Comparison of ENCODE assay signal across 33 mouse cellular contexts in the genomic region with DNA sequence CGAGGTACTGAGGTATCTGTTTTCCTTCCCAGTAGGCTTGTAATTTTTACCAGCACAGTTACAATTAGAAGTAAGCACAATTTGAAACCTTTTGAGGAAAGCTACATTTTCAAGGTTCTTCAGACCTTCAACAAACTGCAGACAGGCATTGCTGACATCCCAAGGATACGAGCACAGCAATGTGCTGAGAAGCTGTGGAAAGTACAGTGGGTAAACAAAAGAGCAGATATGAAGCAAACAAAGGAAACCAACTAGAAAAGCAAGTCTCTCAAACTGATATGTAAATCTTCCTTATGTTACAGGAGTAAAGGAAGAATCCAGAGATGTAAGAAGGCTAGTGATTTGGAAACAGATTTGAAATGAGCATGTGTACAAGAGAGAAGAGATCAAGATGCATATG. TPM values are rescaled to one million over a fixed set of nuclear protein-coding genes. Genes with fewer than 3 reads are reported as not detected.
DNase-seq lines count a peak whose midpoint lies in the region; ATAC-seq and TF ChIP-seq lines count a peak whose summit lies in the region.
"Had no signal": no experiment of that assay in that cellular context is flagged by ENCODE, and none has a peak within 500 bp of the region (broad histone marks: within the 10 kb centered on the region; RNA-seq: fewer than 3 reads in every experiment).

No protein-coding gene starts in this region.

- H3K9ac ChIP-seq in stomach, embryonic 16.5 days (ENCODE audit: low read length) = no peak overlapping the region
- no peak overlapping the region for H3K9ac ChIP-seq in kidney, embryonic 16.5 days (replicated peaks; ENCODE audit: low read length)
- H3K9ac ChIP-seq: embryonic facial prominence, embryonic 13.5 days; forebrain, embryonic 13.5 days; heart, embryonic 13.5 days; hindbrain, embryonic 14.5 days had no signal

- 0 out of 2 replicates have a peak, but pooled peaks cover 2% of the 10 kb centered on the region for H3K4me1 ChIP-seq in stomach, embryonic 16.5 days (ENCODE audit: control insufficient read depth, insufficient read depth, low read length)
- no peaks in the 10 kb centered on the region for H3K4me1 ChIP-seq in kidney, embryonic 16.5 days (ENCODE audit: insufficient read depth, low read length)
- H3K4me1 ChIP-seq: embryonic facial prominence, embryonic 10.5 days; embryonic facial prominence, embryonic 13.5 days; forebrain, embryonic 13.5 days; heart, embryonic 10.5 days; heart, embryonic 13.5 days had no signal

- no peak for DNase-seq in frontal cortex, adult 2 months (ENCODE audit: extremely low spot score in 1 of 2, low spot score in 1 of 2)
- DNase-seq in layer of hippocampus, adult 2 months (ENCODE audit: low spot score in 2 of 2) = no peak
- DNase-seq in layer of hippocampus, postnatal 10 days (ENCODE audit: low spot score in 2 of 2) = no peak
- peak; percentile 7 for DNase-seq in large intestine, adult 2 months (ENCODE audit: low read depth, low spot score)
- no peak for DNase-seq in ovary, adult 18-20 months (ENCODE audit: low spot score)
- DNase-seq: adrenal gland, adult 2 months; adrenal gland, postnatal 25 days; B cell, adult 2 months; cerebellum, adult 11-12 months; cerebellum, adult 8-10 months; cerebellum, postnatal 10 days; cerebellum, postnatal 36 days; embryo, embryonic 11 days; gastrocnemius, postnatal 10 days; gastrocnemius, postnatal 36 days; heart, adult 2 months; heart, postnatal 14 days; heart, postnatal 4 days had no signal

- 15% methylated on average over 2 of the region's 2 CpGs for WGBS in large intestine, adult 2 months
- 43% methylated on average over 2 of the region's 2 CpGs for WGBS in stomach, embryonic 16.5 days
- 65% methylated on average over 2 of the region's 2 CpGs for WGBS in kidney, embryonic 16.5 days

- no peak for TF ChIP-seq CTCF in layer of hippocampus, adult 2 months (conservative IDR thresholded peaks at IDR 0.05)

- peak overlapping the region; percentile 53; the same call in 1 of the 2 replicates for H3K27ac ChIP-seq in layer of hippocampus, adult 2 months
- H3K27ac ChIP-seq in stomach, embryonic 16.5 days (ENCODE audit: low read length) = peak overlapping the region; percentile 52
- H3K27ac ChIP-seq in kidney, embryonic 16.5 days (ENCODE audit: low read length) = no peak overlapping the region
- H3K27ac ChIP-seq: embryonic facial prominence, embryonic 10.5 days; embryonic facial prominence, embryonic 13.5 days; forebrain, embryonic 13.5 days; heart, adult 2 months; heart, embryonic 10.5 days; heart, embryonic 13.5 days; hindbrain, embryonic 14.5 days; hindbrain, postnatal 0 days had no signal

- H3K4me3 ChIP-seq in layer of hippocampus, adult 2 months = no peak overlapping the region
- no peak overlapping the region for H3K4me3 ChIP-seq in stomach, embryonic 16.5 days (replicated peaks; ENCODE audit: low read length)
- H3K4me3 ChIP-seq in kidney, embryonic 16.5 days (ENCODE audit: low read length) = no peak overlapping the region
- H3K4me3 ChIP-seq: embryonic facial prominence, embryonic 10.5 days; embryonic facial prominence, embryonic 13.5 days; erythroblast, embryonic 14.5 days; forebrain, embryonic 13.5 days; heart, adult 2 months; heart, embryonic 10.5 days; heart, embryonic 13.5 days had no signal

- peak overlapping the region; percentile 15; the same call in 1 of the 2 replicates for H3K4me2 ChIP-seq in stomach, embryonic 16.5 days (ENCODE audit: low read depth, low read length)
- H3K4me2 ChIP-seq in kidney, embryonic 16.5 days (replicated peaks; ENCODE audit: low read depth, low read length) = no peak overlapping the region
- H3K4me2 ChIP-seq: embryonic facial prominence, embryonic 13.5 days; forebrain, embryonic 13.5 days; heart, embryonic 13.5 days; hindbrain, embryonic 14.5 days had no signal

- ATAC-seq in frontal cortex, adult (ENCODE audit: low TSS enrichment) = 0 out of 2 replicates have a peak, but pooled peaks have one; percentile 9
- peak; percentile 19; the same call in 1 of the 2 replicates for ATAC-seq in stomach, embryonic 16.5 days (ENCODE audit: insufficient read depth, low FRiP score)
- ATAC-seq in kidney, embryonic 16.5 days (ENCODE audit: low FRiP score, low TSS enrichment) = no peak
- ATAC-seq: forebrain, embryonic 13.5 days; forebrain, embryonic 16.5 days; hindbrain, postnatal 0 days; Patski had no signal

- no peaks in the 10 kb centered on the region for H3K36me3 ChIP-seq in stomach, embryonic 16.5 days (ENCODE audit: control insufficient read depth, insufficient read depth, low read length)
- H3K36me3 ChIP-seq in kidney, embryonic 16.5 days (ENCODE audit: insufficient read depth, low read length) = no peaks in the 10 kb centered on the region
- H3K36me3 ChIP-seq: embryonic facial prominence, embryonic 10.5 days; embryonic facial prominence, embryonic 13.5 days; G1E; heart, embryonic 10.5 days; heart, embryonic 13.5 days had no signal

- H3K27me3 ChIP-seq in stomach, embryonic 16.5 days (ENCODE audit: control insufficient read depth, insufficient read depth, low read length) = no peaks in the 10 kb centered on the region
- H3K27me3 ChIP-seq in kidney, embryonic 16.5 days (ENCODE audit: insufficient read depth, low read length) = no peaks in the 10 kb centered on the region
- H3K27me3 ChIP-seq: CH12.LX; embryonic facial prominence, embryonic 13.5 days; forebrain, embryonic 13.5 days; heart, embryonic 13.5 days; Patski had no signal

- no peaks in the 10 kb centered on the region for H3K9me3 ChIP-seq in stomach, embryonic 16.5 days (replicated peaks; ENCODE audit: control insufficient read depth, low read length)
- H3K9me3 ChIP-seq in kidney, embryonic 16.5 days (ENCODE audit: low read length) = no peaks in the 10 kb centered on the region
- H3K9me3 ChIP-seq: embryonic facial prominence, embryonic 10.5 days; embryonic facial prominence, embryonic 13.5 days; forebrain, embryonic 13.5 days; G1E; heart, embryonic 10.5 days; heart, embryonic 13.5 days had no signal

RNA-seq across cellular contexts. Expression of gene Ugt8a, which starts 54.0 kb away (rescaled TPM):
- 24.1 and 27.5 TPM in 2 replicates for polyA plus RNA-seq in frontal cortex, adult 2 months (2012; rRNA removed)
- 10 to 100 TPM; 27.5 to 28.5 TPM for total RNA-seq in layer of hippocampus, adult 2 months (2021)
- 10 to 100 TPM; 12.1 to 15.4 TPM for total RNA-seq in layer of hippocampus, postnatal 10 days (2021)
- 0.01 and 0.04 TPM in 2 replicates for polyA plus RNA-seq in large intestine, adult 2 months (2012; rRNA removed)
- polyA plus RNA-seq in stomach, embryonic 16.5 days (2015; fragmentation: Nextera tagmentation; extraction: Ambion mirVana) = 18.7 and 22.1 TPM in 2 replicates
- 9.3 and 9.4 TPM in 2 replicates for polyA plus RNA-seq in kidney, embryonic 16.5 days (2015; fragmentation: Nextera tagmentation; extraction: Ambion mirVana)
- total RNA-seq: adrenal gland, postnatal 25 days; CH12.LX; heart, adult 2 months had no signal
- polyA plus RNA-seq: adrenal gland, adult 2 months; erythroblast, embryonic 14.5 days; G1E had no signal
